Mouse (Mus musculus) cerebellum, postnatal 25 days (tissue): ENCODE measurements at regions not wholly inside any gene's neighbourhood (a gene's known extent, or its start where the extent isn't known, plus 50 kb on each side); places are given as distances from the start of the nearest gene placed in this dataset.
A peak's percentile ranks its signal among the peaks of the same experiment; 100 is the strongest.

ENCODE experiments used
- DNase-seq, 2 experiments: peaks; one replicate each; pipeline ENCODE4 v3.0.0; 2021; ENCODE audit warnings: mixed read lengths in 2 of 2

DNA sequence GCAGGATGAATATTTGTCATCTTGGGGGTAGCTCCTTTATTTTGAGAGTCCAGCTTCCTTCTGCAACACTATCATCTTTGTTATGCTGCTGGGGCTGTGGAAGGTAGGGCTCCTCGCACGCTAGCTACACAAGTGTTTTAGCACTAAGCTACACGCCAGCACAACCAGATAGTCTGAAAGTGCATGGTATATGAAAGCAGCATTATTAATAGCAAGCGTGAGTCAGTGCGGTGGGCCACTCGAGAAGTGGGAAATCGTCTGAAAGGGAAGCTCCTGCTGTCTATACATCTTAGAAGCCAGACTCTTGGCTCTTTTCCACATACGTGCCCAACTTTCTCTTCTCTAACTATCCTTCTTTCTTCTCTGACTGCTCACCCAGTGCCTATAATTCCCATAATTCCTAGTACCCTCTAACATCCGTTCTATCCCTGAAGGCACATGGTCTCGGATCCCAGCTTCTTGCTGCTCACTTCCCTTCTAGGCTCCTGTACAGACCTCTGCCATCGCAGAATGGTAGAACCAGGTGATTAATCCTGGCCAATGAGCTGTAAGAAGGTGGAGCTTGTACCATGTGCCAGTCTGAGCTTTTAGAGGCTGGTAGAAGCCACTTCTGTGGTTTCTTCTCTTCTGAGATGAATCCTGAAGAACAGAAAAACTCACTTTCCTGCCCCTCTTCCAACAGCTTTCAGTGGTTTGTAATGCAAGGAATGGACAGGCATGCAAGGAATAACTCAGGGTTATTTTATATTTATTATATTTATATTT, 55.5 kb downstream of the E030025P04Rik start:
- DNase-seq = no peak

DNA sequence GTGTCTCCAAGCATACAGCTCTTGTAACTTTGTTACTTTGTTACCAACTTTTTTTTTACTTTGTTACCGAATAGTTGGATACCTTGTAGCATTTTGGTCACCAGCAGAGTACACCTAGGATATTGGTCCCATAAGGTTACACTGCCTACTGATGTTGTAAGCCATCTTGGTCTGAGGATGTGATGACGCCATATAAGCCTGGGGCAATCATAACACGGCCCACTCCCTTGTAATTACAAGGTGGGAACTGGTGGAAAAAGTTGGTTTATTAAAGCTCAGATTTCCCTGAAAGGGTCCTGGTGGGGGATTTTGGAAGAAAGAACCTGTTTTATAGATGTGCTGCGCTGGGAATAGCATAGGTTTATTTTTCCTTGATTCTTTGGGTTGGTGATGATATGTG, 62.2 kb downstream of the E030025P04Rik start:
- no peak for DNase-seq

DNA sequence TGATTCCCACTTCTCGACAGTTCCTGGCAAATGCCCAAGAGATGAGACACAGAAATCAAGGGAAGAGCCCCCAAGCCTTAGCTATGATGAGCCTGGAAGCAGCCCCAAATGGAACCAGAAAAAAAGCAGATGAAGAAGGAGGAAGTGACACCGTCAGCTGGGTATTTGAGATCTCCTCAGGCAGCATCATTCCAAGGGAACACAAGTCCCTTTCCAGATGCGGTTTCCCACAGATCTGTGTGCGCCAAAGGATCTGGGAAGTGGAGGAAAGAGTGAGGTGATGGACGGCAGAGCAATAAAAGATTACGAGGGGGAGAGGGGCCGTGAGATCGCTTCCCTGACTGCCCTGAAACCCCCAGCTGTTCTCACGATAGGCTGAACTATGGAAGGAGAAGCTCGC, 62.7 kb downstream of the E030025P04Rik start:
- DNase-seq = no peak

DNA sequence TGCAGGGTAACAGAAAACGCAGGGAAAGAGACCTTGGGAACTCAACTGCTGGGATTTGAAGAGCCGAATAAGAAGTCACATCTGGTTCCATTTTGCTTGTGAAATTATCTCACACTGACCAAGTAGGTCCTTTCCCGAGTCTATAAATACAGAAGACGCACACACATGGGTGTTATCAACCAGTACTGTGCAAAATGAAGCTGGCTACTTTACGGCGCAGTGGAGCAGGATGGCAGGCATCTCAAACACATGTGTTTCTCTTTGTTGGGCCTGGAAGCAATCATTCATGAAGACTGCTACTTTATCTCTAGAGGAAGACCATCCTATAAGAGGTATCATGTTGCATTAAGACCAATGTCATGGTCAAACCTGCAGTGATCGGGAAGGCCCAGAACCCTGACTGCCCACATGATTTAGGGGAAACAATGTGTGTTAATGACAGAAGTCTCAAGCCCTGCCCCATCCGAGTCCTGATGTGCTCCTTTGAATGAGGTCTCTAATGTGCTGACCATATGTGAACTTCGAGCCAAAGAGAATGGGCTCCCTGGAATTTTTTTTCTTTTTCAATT, 63.2 kb downstream of the E030025P04Rik start:
- no peak for DNase-seq

DNA sequence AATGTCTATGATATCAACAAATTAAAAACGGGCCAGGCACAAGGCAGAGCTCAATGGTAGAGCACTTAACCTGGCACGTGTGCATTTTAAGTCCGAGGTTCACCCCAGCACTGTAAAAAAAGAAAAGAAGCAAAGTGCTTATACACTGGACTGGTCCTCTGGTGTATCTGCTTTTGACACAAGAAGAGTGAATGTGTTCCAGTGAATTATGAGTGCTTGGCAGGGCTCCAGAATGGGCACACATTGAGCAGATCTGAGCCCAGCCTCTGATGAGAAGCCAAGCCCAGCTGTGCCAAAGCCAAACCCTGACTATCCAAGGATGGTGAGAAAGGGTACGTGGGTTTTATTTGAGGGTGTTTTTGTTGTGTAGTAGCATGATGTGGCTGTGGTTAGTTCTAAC, 64.7 kb downstream of the E030025P04Rik start:
- DNase-seq = peak in 1 of 2 experiments; percentile 47

DNA sequence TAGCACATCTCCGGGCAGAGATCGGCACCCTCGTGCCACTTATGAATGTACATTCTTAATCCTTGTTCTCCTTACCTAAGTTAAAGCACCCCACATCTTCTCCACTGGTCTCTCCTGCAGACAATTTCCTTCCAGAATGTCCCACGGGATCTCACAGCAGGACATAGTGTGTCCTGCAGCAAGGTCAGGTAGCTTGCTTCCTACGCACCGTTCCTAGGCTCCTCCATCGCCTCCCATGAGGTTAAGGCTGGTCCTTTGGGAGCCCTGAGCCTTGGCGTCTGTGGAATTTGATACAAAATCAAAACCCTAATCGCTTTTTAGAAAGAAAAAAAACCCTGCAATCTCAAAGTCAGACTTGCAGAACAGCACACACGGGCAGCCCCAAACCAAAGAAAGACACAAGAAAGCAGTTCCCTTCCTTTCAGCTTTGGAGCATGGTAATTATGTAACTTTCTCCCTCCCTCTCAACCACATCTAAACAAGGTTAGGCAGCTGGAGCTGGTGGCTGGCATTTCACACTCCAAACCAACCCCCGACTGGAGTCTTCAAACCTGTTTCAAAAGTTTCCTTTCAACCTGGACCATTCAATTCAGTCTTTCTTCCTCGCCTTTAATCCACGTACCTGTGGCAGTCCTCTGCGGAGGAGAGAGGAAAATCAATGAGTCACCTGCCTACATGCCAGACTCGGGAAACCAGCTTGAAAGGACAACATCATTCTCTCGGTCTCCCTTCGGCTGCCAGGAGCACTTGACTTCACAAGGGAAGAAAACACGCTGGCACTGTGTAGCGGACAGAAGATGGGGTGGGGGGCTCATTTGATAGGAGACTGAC, 67.4 kb downstream of the E030025P04Rik start:
- DNase-seq = no peak

DNA sequence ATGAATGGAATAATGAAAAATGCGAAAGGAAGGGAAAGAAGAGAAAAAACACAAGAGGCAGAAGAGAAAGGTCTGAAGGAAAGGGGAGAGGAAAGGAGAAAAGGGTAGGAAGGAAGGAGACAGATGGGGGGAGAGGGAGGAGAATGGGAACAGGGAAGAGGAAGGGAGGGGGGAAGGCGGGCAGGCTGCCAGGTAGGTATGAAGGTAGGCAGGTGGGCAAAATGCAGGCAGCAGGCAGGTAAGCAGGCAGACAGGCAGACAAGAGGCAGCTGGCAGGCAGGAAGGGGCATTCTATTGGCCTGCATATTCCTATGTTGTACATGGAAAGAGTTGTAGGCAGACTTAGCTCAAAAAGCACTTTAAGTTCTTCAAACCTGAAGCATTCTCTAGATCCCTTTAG, 72.8 kb downstream of the E030025P04Rik start:
- peak in 1 of 2 experiments; percentile 35 for DNase-seq

DNA sequence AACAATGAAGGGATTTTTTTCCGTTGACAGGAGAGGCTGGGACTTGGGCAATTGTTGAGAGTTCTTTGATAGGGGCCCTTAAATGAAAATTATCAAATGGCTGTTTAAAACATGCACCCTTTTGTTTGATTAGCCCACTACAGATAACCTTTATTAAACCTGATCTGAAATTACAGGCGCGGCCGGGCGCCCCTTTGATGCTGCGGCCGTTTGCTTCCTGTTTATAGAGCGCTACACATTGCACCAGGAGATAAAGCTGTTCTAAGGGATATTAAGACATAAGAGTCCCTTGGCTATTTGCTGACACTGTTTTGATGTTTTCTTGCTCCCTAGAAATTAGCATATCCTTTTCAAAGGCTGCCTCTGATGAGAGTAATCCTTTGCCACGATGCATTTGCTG, 73.8 kb downstream of the E030025P04Rik start:
- no peak for DNase-seq

DNA sequence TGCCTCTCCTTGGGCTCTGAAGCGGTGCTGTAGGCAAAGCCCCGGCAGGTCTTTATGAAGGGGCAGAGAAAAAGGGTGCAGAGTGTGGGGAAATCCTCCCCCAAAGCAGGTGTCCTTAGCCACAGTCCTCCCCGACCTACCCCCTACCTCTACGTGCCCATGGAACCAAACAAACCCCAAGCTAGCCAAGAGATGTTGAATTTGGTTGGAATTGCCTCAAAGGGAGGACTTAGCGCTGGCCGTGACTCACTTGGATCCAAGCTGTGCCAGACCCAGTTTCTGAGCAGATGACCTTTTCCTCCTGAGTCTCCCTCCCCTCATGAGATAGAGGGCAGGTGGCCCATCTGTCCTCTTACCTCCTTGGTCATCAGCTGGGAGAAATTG, 74.9 kb downstream of the E030025P04Rik start:
- DNase-seq = peak; percentile 68 to 77

DNA sequence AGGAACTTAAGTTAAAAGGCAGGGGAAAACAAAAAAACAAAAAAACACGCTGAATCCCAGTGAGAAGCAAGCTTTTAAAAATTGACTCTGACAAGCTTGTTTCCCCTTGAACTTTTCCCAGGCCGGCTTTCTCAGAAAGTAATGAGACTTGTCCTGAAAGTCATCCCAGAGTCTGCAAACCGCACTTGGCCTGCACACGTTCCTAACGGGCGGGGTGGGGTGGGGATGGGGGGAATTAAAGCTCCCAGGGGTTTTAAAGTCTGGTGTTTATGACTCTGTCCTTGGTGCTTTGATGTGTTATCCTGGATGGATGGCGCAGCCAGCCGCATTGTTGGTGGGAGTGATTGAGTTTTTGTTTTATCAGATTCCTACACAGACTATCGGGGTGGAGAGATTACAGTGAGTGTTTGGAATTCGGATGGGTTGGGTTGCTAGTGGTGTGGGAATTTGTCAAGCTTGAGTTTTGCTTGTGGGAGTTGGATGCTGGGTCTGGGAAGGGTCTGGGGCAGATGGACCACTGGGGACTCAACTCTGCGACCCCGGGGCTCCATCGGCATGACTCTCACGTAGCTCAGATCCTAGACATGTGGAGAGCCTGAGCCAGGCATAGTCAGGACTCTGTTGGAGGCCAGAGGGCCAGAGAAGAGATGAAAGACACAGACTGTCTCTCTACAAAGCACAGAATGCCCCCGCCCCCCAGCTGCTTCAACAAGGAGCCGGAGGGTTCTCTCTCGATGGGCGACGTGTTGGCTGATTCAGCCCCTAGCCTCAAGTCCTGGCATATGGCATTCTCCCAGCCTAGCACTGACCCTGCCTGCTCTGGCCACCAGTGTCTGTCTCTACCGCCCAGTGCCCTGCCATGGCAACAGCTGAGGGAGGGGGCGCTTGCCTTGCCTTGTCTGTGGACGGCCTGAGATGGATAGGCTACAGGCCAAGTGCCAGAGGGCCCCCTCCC, 75.5 kb downstream of the E030025P04Rik start:
- peak in 1 of 2 experiments; percentile 71 for DNase-seq

DNA sequence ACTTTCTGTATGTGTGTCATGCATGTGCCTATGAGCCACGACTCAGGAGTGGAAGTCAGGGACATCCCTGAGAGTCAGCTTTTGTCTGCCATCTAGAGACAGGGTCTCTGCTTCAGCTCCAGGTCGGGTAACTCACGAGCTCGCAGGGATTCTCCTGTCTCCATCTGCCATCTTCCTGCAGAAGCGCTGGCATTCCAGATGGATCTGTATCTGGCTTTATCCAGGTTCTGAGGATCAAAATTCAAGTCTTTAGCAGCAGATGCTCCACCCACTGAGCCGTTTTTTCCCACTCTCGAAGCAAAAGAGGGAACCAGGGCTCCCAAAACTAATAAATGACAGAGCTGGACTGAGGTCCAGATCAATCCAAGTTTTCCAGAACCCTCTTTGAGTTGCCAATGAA, 76.4 kb downstream of the E030025P04Rik start:
- peak in 1 of 2 experiments; percentile 21 for DNase-seq

DNA sequence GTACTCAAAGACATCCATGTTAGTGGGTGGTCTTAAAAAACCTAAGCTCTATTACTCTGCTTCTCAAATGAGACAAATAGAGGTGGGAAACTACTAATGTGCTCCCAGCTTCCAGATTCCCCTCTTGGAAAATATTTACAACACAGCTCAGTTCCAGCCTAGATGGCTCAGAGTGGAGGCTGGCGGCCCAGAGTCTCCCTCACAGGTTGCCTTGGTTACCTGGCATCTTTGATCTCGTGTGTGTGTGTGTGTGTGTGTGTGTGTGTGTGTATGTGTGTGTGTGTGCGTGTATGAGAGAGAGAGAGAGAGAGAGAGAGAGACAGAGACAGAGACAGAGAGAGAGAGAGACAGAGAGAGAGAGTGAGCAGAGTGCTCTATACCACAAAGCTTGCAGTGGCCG, 82.2 kb downstream of the E030025P04Rik start:
- no peak for DNase-seq

DNA sequence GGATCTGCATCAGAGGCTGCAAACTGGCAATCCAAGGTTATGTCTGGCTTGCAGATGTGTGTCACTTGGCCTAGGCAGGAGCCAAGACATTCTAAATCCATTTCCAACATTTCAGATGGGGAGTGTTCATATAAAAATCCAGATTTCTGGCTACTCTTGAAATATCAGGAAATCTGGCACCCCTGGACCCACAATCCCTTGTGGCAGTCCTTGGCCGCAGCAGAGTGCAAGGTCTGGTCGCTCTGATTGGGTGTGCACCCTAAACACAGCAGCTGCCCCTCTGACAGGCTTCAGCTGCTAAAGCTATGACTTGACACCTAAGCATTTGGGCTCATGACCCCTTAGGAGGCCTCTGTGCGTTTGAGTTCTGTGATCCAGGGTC, 83.7 kb downstream of the E030025P04Rik start:
- no peak for DNase-seq

DNA sequence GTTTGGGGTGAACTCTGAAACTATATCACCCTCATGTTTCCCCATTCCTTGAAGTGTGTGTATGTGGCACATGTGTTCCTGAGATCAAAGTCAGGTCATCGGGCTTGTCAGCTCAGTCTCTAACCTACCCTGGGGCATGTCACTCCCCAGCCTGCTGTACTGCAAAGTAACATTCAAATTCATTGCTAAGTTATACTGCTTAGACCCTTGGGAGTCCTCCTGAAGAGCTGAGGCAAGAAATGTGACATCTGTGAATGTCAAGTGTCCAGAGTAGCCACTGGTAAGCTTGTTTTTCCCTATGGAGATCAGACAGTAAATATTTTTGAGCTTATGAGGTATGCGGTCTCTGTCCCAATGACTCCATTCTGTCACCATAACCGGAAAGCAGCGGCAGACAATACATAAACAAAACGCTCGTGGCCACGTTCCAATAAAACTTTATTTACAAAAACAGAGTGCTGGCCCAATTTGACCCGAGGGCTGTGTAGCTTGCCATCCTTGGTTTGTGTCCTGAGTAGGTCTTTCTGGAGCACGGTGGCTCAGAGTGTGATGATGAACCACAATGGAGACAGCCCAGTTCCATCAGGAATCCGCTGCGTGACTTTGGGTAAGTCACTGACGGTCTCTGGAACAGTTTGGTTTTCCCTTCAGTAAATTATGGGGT, 84.2 kb downstream of the E030025P04Rik start:
- DNase-seq = no peak

DNA sequence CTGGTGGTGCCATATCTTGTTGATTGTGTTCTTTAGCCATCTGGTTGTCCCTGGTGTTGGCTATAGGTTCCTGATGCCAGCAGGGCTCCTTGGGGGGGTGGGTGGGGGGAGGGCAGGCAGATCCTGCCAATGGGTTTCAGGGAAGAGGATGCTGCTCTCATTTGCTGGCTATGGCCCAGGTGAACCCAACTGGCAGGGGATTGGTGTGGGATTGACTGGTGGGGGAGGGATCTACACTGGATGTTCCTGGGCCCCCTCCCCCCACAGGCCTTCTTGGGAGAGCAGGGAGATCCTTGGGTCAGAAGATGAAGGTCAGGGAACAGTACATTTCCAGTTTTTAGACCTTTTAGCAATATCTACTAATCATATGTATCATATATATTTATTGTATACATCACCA, 86.1 kb downstream of the E030025P04Rik start:
- DNase-seq = peak in 1 of 2 experiments; percentile 50

DNA sequence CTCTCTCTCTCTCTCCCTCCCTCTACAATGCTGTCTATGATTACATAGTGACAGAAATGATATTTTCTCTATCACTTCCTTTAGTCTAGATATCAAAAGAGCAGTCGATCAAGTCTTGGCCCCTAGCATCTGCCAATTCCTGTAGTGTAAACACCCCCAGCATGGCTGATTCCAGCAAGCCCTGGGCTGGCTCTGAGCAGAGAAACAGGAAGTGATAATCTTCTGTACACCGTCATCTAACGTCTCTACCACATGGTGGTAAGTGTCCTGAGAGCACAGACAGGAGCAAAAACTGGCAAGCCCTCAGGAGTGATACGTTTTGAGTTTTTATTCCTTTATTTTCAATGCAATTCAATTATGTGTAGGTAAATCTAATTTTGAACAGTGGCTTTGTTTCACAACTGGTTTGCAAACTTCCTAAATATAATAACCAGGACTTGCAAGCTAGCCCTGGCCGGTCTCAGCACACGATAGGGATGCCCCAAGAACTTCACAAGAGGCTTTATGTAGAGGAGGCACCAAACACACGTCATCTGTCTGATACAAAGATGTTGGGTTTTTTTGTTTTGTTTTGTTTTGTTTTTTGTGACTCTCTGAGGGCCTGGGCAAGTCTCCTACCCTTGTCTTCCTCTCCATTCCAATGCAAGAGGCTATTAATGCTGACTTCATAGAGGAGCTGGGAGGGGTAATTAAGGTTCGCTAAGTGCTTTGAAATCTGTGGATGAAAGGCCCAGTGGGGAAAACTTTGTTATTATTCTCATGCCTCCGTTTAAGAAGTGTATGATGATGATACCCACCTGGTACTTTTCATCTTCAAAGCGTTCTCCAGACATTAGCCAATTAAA, 95.7 kb downstream of the E030025P04Rik start:
- DNase-seq = no peak

DNA sequence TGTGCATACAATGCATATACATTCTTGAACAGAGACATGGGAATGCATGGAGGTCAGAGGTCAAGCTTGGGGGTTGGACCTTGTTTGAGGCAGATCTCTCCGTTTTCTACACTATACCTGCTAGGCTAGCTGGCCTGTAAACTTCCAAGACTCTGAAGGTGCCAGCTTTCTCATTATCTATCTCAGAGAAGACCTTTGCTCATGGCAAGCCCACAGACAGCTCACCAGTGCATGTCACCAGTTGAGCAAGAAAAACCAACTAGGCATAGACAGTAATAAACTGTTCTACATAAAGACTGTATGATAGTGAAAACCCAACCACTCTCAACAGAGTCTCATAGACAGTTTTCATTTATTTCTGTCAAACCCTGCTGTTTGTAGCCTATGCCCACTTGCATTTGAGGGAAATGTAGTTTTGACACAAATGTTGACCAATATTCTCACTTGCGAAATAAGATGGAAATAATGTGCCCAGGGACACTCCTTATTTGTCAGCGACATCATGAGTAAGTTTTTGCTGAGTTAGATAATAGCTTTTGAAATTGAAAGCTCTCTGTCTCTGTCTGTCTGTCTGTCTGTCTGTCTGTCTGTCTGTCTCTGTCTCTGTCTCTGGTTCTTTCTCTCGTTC, 96.6 kb downstream of the E030025P04Rik start:
- no peak for DNase-seq

DNA sequence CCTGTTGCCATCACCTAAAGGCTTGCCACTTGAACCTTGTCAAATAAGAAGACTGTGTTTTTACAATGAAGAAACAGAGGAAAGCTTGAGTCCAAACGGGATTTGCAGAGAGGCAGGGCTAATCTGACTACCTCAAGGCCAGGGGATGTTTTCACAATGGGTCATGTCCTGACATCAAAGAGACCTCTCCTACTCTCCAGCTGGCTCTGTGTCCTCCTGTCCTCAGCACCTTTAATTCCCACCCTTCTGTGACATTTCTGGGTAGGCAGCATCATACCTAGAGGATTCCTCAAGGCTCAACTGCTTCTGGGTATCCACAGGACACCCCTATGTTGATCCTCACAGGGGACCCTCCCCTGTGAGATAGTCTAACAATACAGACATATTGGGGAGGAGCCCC, 97.7 kb downstream of the E030025P04Rik start:
- DNase-seq = no peak

DNA sequence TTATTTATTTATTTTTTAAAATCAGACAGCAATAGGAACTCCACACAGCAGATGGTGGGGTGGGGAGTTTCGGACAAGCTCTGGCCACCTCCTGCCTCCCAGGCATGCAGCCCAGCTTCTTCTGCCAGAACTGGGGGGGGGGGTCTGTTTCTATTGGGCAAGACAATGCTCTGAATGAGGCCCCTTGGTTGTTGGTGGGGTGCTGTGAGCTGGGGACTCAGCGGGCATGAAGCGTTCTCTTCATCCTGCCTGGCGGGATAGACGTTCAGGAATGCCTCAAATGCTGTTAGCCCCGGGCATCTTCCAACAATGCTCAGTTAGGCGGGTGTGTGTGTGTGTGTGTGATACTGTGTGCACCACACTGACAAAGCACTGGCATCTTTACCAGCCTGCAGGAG, 103.7 kb downstream of the E030025P04Rik start:
- DNase-seq = peak; percentile 71 to 82

DNA sequence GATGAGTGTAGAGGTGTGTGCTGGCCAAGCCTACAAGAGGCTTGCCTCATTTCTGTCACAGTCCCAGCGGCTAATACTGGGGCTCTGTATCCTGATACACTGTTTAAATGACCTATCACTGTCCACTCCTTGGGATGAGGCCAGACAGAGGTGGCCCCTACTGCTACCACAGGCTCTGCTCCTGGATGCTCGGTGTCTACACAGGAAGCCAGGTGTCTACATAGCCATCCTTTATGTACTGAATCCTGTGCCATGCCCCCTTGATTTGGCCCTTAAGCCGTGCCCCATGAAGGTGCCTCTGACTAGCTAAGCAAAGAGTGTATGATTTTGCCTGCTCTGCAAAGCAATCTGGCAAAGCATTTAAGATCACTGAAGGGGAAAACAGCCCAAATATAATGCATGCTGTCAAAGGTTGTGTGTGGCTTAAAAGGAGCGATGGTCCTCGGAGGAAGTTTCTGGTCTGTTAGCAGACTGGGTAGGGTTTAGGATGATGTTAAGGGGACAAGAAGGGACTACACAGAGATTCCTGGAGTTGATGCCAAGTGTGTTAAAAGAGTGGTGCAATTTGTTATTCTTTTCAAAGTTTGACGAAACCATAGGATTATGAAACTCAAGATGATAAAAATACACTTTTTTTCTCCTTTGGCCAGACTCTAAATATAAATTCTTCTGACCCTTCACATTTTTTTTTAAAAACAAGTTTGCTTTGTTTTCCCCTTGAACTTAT, 104.2 kb downstream of the E030025P04Rik start:
- peak; percentile 32 to 45 for DNase-seq
